Mouse (Mus musculus) embryonic facial prominence, embryonic 11.5 days (tissue): ENCODE measurements around the gene Piezo1. TPM values are rescaled to one million over a fixed set of nuclear protein-coding genes. Genes with fewer than 3 reads are reported as not detected.

Source experiments
- ATAC-seq: fragments of 200-750 bp; cut with Nextera tagmentation; replicated peaks from 2 replicates; pipeline ENCODE4 v1.8.0; 2017; ENCODE audit warnings: low read depth; ENCODE audit not compliant: insufficient number of reproducible peaks, low FRiP score, low TSS enrichment
- DNase-seq: peaks from one replicate; pipeline ENCODE4 v3.0.0-alpha.2; 2015; ENCODE audit warnings: low spot score
- H3K27ac ChIP-seq: fragments of 300-500 bp; sonication (generic); replicated peaks from 2 replicates; pipeline ENCODE4 v1.5.1; 2014; ENCODE audit warnings: mild to moderate bottlenecking, low read depth, low read length, control low read depth
- H3K27me3 ChIP-seq: fragments of 300-500 bp; sonication (generic); 2 replicates; pipeline ENCODE4 v1.6.1; 2014; ENCODE audit warnings: mild to moderate bottlenecking, low read length, moderate library complexity, mixed read lengths; ENCODE audit not compliant: control insufficient read depth, insufficient read depth
- H3K36me3 ChIP-seq: fragments of 300-500 bp; sonication (generic); replicated peaks from 2 replicates; pipeline ENCODE4 v1.6.1; 2014; ENCODE audit warnings: low read depth, mild to moderate bottlenecking, low read length, moderate library complexity, mixed read lengths; ENCODE audit not compliant: control insufficient read depth, insufficient read depth
- H3K4me1 ChIP-seq: fragments of 300-500 bp; sonication (generic); 2 replicates; pipeline ENCODE4 v1.6.1; 2014; ENCODE audit warnings: low read length, mixed read lengths; ENCODE audit not compliant: control insufficient read depth, insufficient read depth
- H3K4me2 ChIP-seq: fragments of 300-500 bp; sonication (generic); 2 replicates; pipeline ENCODE4 v1.6.1; 2014; ENCODE audit warnings: low read depth, mild to moderate bottlenecking, control low read depth, low read length, moderate library complexity
- H3K4me3 ChIP-seq: fragments of 300-500 bp; sonication (generic); 2 replicates; pipeline ENCODE4 v1.5.1; 2014; ENCODE audit warnings: low read depth, low read length, control low read depth
- H3K9ac ChIP-seq: fragments of 300-500 bp; sonication (generic); replicated peaks from 2 replicates; pipeline ENCODE4 v1.6.1; 2014; ENCODE audit warnings: mild to moderate bottlenecking, control low read depth, low read length
- H3K9me3 ChIP-seq: fragments of 300-500 bp; sonication (generic); replicated peaks from 2 replicates; pipeline ENCODE4 v1.6.1; 2016; ENCODE audit warnings: mild to moderate bottlenecking, low read length, inconsistent platforms, mixed read lengths; ENCODE audit not compliant: control insufficient read depth
- WGBS: fragments of 180-500 bp; shearing (Covaris S2); extraction: QIAGEN DNeasy Blood & Tissue Kit; methylation state at CpG from one replicate; pipeline ENCODE4 v1.1.7; 2014; 5-methylcytosine and 5-hydroxymethylcytosine counted together
- polyA plus RNA-seq: library from polyadenylated mRNA; unstranded; fragments of >200 nt; fragmentation: Nextera tagmentation; extraction: Ambion mirVana; gene quantifications from 2 replicates; pipeline ENCODE4 v1.2.1, GENCODE M21; 2014

Piezo1 gene
- polyA plus RNA-seq, 1 experiment from 2014 or later, result 5.9 TPM

DNA sequence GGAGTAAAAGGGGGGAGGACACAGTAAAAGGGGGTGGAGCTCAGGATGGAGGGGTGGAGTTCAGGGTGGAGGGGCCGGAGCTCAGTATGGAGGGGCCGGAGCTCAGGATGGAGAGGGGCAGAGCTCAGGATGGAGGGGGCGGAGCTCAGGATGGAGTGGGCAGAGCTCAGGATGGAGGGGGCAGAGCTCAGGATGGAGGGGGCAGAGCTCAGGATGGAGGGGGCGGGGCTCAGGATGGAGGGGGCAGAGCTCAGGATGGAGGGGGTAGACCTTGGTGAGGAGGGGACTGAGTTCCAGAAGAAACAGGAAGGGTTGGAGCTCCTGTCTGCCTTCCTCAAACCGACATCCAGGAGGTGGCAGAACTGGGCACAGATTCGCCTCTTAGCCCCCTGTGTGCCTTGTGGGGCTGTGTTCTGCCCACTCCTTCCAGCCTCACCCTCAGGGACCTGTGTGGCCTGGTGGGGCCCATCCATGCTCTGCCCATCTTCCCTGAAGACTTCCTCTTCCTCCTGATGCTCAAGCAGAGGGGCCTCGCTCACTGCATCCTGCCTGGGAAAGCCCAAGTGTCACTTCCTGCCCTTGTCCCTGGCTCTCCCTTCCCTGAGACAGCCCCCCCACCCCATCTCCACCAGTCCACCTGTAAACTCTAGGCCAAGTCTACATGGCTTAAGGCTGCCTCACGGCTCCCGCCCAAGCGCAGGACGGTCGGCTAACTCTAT, 54.0 kb downstream of the Piezo1 start:
- H3K27me3 ChIP-seq, result no peaks in the 10 kb centered on the region
- H3K9ac ChIP-seq, result no peak overlapping the region
- no peaks in the 10 kb centered on the region for H3K9me3 ChIP-seq
- H3K4me1 ChIP-seq, result no peaks in the 10 kb centered on the region
- no peak overlapping the region for H3K4me3 ChIP-seq
- DNase-seq (no peak), ATAC-seq (no peak)
- peaks cover 3% of the 10 kb centered on the region; the same call in 1 of the 2 replicates for H3K36me3 ChIP-seq
- 88% methylated on average over 12 of the region's 12 CpGs for WGBS
- H3K4me2 ChIP-seq, result no peak overlapping the region
- H3K27ac ChIP-seq, result no peak overlapping the region

DNA sequence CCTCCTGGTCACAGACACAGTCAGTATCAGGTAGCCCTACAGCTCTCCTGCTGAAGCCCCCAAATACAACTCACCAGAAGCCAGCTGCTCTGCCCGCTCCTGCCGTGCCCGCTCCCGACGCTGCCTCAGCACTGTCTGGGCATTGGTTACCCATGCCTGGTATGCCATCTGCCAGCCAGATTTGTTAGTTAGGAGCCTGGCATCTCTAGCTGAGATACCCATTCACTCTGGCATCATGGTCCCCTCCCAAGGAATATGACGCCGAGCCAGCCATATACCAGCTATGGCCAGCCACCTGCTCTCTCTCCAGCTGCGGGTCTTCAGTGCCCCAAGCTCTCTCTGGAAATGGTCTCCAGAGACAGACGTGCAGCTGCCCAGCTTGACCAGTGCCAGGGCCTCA, 62.7 kb downstream of the Piezo1 start:
- no peak for ATAC-seq
- peaks cover 10% of the 10 kb centered on the region for H3K36me3 ChIP-seq
- no peaks in the 10 kb centered on the region for H3K27me3 ChIP-seq
- H3K27ac ChIP-seq, result no peak overlapping the region
- no peak overlapping the region for H3K4me2 ChIP-seq
- H3K4me1 ChIP-seq, result no peaks in the 10 kb centered on the region
- no peak overlapping the region for H3K9ac ChIP-seq
- H3K9me3 ChIP-seq, result no peaks in the 10 kb centered on the region
- no peak for DNase-seq
- 90% methylated on average over 9 of the region's 9 CpGs for WGBS
- H3K4me3 ChIP-seq, result no peak overlapping the region

DNA sequence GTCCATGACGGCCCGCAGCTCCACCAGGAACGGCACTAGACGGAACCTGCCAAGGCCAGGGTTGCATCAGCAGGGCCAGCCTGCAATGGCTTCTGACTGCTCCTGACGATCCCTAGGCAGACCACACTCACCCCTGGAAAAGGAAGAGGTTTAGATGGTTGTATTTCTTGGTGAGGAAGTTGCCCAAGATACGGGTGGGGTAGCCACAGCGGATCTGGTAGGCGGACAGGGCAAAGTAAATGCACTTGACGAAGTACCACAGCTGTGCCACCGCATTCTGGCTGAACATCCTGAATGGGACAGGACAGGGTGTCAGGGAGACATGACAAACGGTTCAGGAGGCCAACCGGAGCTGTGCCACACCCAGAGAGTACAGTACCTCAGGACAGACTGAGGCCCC, 66.3 kb downstream of the Piezo1 start:
- ATAC-seq (no peak), DNase-seq (no peak)
- Histone ChIP-seq H3K36me3 (peaks cover 21% of the 10 kb centered on the region), H3K4me3 (no peak overlapping the region), H3K27ac (no peak overlapping the region), H3K9ac (no peak overlapping the region), H3K4me2 (no peak overlapping the region), H3K4me1 (no peaks in the 10 kb centered on the region), H3K9me3 (no peaks in the 10 kb centered on the region), H3K27me3 (no peaks in the 10 kb centered on the region)
- 95% methylated on average over 12 of the region's 12 CpGs for WGBS

GRCm38 (mm10) chr8:122483877-122484276, 67.3 kb downstream of the Piezo1 start:
- no peaks in the 10 kb centered on the region for H3K27me3 ChIP-seq
- H3K27ac ChIP-seq, result no peak overlapping the region
- ATAC-seq (no peak), DNase-seq (no peak)
- H3K36me3 ChIP-seq, result peaks cover 21% of the 10 kb centered on the region
- H3K4me3 ChIP-seq, result no peak overlapping the region
- no peak overlapping the region for H3K9ac ChIP-seq
- H3K4me1 ChIP-seq, result no peaks in the 10 kb centered on the region
- no peak overlapping the region for H3K4me2 ChIP-seq
- WGBS, result 91% methylated on average over 7 of the region's 7 CpGs
- no peaks in the 10 kb centered on the region for H3K9me3 ChIP-seq

DNA sequence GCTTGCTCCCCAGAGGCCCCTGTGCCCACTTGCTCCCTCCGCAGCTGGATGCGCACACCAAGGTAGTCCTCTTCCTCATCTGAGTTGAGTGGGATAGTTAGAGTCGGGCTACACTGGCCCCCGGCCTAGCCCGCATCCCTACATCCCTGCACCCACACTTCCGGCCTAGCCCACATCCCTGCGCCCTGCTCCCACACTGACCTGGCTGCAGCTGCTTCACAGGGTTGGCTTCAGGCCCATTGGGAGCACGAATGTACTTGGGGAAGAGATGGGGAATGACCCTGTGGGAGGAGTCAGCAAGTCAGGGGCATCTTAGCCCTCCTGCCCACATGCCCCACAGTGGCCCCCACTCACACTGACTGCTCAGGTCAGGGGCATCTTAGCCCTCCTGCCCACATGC, 68.7 kb downstream of the Piezo1 start:
- Histone ChIP-seq H3K27me3 (no peaks in the 10 kb centered on the region), H3K4me3 (no peak overlapping the region), H3K4me1 (no peaks in the 10 kb centered on the region), H3K4me2 (no peak overlapping the region), H3K9ac (no peak overlapping the region), H3K9me3 (no peaks in the 10 kb centered on the region), H3K27ac (no peak overlapping the region), H3K36me3 (peaks cover 21% of the 10 kb centered on the region)
- 95% methylated on average over 8 of the region's 8 CpGs for WGBS
- DNase-seq (no peak), ATAC-seq (no peak)

DNA sequence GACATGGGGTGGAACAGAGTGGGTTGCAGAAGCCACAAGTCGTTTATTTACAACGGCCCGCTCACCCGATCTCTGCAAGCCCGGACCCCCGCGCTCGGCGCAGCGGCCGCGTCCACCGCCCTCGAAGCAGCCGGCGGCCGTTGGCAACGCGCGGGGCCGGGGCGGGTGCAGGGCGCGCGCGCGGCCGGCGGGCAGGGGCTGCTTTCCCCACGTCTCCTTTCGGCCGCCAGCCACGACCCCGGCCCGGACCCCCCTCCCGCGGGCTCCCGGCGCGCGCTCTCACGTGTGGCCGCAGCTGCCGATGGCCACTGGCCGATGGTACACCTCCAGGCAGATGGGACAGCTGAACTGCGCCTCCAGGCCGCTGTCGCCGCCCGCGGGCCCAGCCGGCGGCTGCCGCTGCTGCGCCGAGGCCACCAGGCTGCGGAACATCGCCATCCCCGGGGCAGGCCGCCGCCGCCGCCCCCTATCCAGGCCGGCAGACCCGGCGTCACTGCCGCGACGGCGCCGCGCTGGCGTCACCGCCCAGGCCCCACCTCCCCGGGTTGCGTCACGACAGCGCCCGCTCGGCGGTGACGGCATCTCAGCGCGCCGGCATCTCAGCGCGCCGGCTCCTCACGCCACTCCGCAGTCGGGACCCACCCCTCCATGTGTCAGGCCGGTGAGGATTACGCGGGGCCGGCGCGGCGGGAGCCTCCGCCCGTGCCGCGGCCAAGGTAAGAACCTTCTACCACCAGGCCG, 75.4 kb downstream of the Piezo1 start, which contains the start of the genes Rnf166 and Ctu2:
TSS of gene Rnf166 (minus strand) at position 485 of the 741 bp plus-strand sequence.
TSS of gene Ctu2 (plus strand) at position 564 of the 741 bp plus-strand sequence.
- H3K4me3 ChIP-seq, result peak within 1 kb of the TSS; percentile 98
- ATAC-seq (peak; percentile 89), DNase-seq (peak; percentile 92)
- H3K36me3 ChIP-seq, result no peaks in the 10 kb centered on the region; the same call in none of the 2 replicates
- H3K4me2 ChIP-seq, result peak within 1 kb of the TSS; percentile 89
- no peaks in the 10 kb centered on the region for H3K27me3 ChIP-seq
- under 1% methylated on average over 97 of the region's 103 CpGs for WGBS
- no peaks in the 10 kb centered on the region for H3K9me3 ChIP-seq
- H3K27ac ChIP-seq, result peak within 1 kb of the TSS; percentile 41; the same call in 1 of the 2 replicates
- H3K4me1 ChIP-seq, result peaks cover 3% of the 10 kb centered on the region
- peak within 1 kb of the TSS; percentile 92 for H3K9ac ChIP-seq

- H3K4me3 ChIP-seq, result peak overlapping the region; percentile 98
- 15% methylated on average over 16 of the region's 16 CpGs for WGBS
- H3K4me2 ChIP-seq, result peak overlapping the region; percentile 89
- ATAC-seq (no peak), DNase-seq (no peak)
- H3K9me3 ChIP-seq, result no peaks in the 10 kb centered on the region
- H3K4me1 ChIP-seq, result peaks cover 3% of the 10 kb centered on the region
- peak overlapping the region; percentile 92 for H3K9ac ChIP-seq
- H3K36me3 ChIP-seq, result no peaks in the 10 kb centered on the region; the same call in none of the 2 replicates
- no peaks in the 10 kb centered on the region for H3K27me3 ChIP-seq
- no peak overlapping the region for H3K27ac ChIP-seq
These were observed 76.1 kb downstream of the Piezo1 start for GRCm38 (mm10) chr8:122474951-122475560.
